Mouse (Mus musculus): ENCODE results near the gene Siah2. TPM values are rescaled to one million over a fixed set of nuclear protein-coding genes. Genes with fewer than 3 reads are reported as not detected.

Siah2 gene
- polyA plus RNA-seq, 1 experiment from 2014 or later: 7.4 TPM

- H3K4me2 ChIP-seq (replicated peaks): no peak overlapping the region
- H3K9me3 ChIP-seq: no peaks in the 10 kb centered on the region
- ATAC-seq (ENCODE audit: insufficient number of reproducible peaks, insufficient read depth, low FRiP score, low TSS enrichment): peak; percentile 56; the same call in 1 of the 2 replicates
- H3K27ac ChIP-seq: no peak overlapping the region
- no peak overlapping the region for H3K4me3 ChIP-seq
- no peaks in the 10 kb centered on the region for H3K4me1 ChIP-seq
- H3K9ac ChIP-seq: no peak overlapping the region
- 61% methylated on average over 17 of the region's 17 CpGs for WGBS
- H3K36me3 ChIP-seq: no peaks in the 10 kb centered on the region
- H3K27me3 ChIP-seq: no peaks in the 10 kb centered on the region
Observed at GRCm38 (mm10) chr3:58655362-58656130, 36.7 kb downstream of the Siah2 start.

GRCm38 (mm10) chr3:58653907-58654306, 38.3 kb downstream of the Siah2 start:
- H3K9ac ChIP-seq: no peak overlapping the region
- H3K4me1 ChIP-seq: no peaks in the 10 kb centered on the region
- no peak overlapping the region for H3K4me3 ChIP-seq
- H3K27ac ChIP-seq: no peak overlapping the region
- H3K4me2 ChIP-seq (replicated peaks): no peak overlapping the region
- no peaks in the 10 kb centered on the region for H3K9me3 ChIP-seq
- 68% methylated on average over 5 of the region's 5 CpGs for WGBS
- no peaks in the 10 kb centered on the region for H3K36me3 ChIP-seq
- no peak for ATAC-seq (ENCODE audit: insufficient number of reproducible peaks, insufficient read depth, low FRiP score, low TSS enrichment)
- H3K27me3 ChIP-seq: no peaks in the 10 kb centered on the region

- H3K27ac ChIP-seq: no peak overlapping the region
- 86% methylated on average over 4 of the region's 4 CpGs for WGBS
- no peaks in the 10 kb centered on the region for H3K27me3 ChIP-seq
- H3K4me2 ChIP-seq (replicated peaks): no peak overlapping the region
- no peak overlapping the region for H3K9ac ChIP-seq
- ATAC-seq (ENCODE audit: insufficient number of reproducible peaks, insufficient read depth, low FRiP score, low TSS enrichment): no peak
- H3K36me3 ChIP-seq: no peaks in the 10 kb centered on the region
- H3K4me3 ChIP-seq: no peak overlapping the region
- H3K9me3 ChIP-seq: no peaks in the 10 kb centered on the region
- H3K4me1 ChIP-seq: no peaks in the 10 kb centered on the region
Observed at GRCm38 (mm10) chr3:58650328-58650727, 41.9 kb downstream of the Siah2 start.

GRCm38 (mm10) chr3:58647179-58647578, 45.0 kb downstream of the Siah2 start:
- ATAC-seq (ENCODE audit: insufficient number of reproducible peaks, insufficient read depth, low FRiP score, low TSS enrichment): no peak
- 78% methylated on average over 2 of the region's 2 CpGs for WGBS
- no peak overlapping the region for H3K9ac ChIP-seq

GRCm38 (mm10) chr3:58646180-58646579, 46.0 kb downstream of the Siah2 start:
- Histone ChIP-seq H3K9me3 (no peaks in the 10 kb centered on the region), H3K27ac (no peak overlapping the region), H3K9ac (no peak overlapping the region), H3K27me3 (no peaks in the 10 kb centered on the region), H3K4me2 (replicated peaks) (no peak overlapping the region), H3K4me1 (no peaks in the 10 kb centered on the region), H3K36me3 (no peaks in the 10 kb centered on the region), H3K4me3 (no peak overlapping the region)
- ATAC-seq (ENCODE audit: insufficient number of reproducible peaks, insufficient read depth, low FRiP score, low TSS enrichment): no peak
- WGBS: 80% methylated on average over 4 of the region's 4 CpGs

More at GRCm38 (mm10) chr3:58647179-58647578, 45.0 kb downstream of the Siah2 start:
- Histone ChIP-seq H3K27me3 (no peaks in the 10 kb centered on the region), H3K27ac (no peak overlapping the region), H3K36me3 (no peaks in the 10 kb centered on the region), H3K4me3 (no peak overlapping the region), H3K4me1 (no peaks in the 10 kb centered on the region), H3K4me2 (replicated peaks) (no peak overlapping the region), H3K9me3 (no peaks in the 10 kb centered on the region)

- peak within 1 kb of the TSS; percentile 93 for H3K4me2 ChIP-seq (replicated peaks)
- H3K27ac ChIP-seq: no peak within 1 kb of the TSS
- H3K27me3 ChIP-seq: no peaks in the 10 kb centered on the region
- H3K36me3 ChIP-seq: no peaks in the 10 kb centered on the region
- no peaks in the 10 kb centered on the region for H3K9me3 ChIP-seq
- WGBS: under 1% methylated on average over 34 of the region's 34 CpGs
- no peaks in the 10 kb centered on the region for H3K4me1 ChIP-seq
- H3K9ac ChIP-seq: peak within 1 kb of the TSS; percentile 53
- peak; percentile 71 for ATAC-seq (ENCODE audit: insufficient number of reproducible peaks, insufficient read depth, low FRiP score, low TSS enrichment)
- peak within 1 kb of the TSS; percentile 49 for H3K4me3 ChIP-seq
Observed at GRCm38 (mm10) chr3:58636406-58637295, 55.5 kb downstream of the Siah2 start, which contains the start of gene Erich6. TSS of gene Erich6 (minus strand) at chr3:58637207.

GRCm38 (mm10) chr3:58631693-58632092, 60.5 kb downstream of the Siah2 start:
- no peaks in the 10 kb centered on the region for H3K9me3 ChIP-seq
- no peak overlapping the region for H3K9ac ChIP-seq
- H3K4me1 ChIP-seq: no peaks in the 10 kb centered on the region
- 85% methylated on average over 2 of the region's 2 CpGs for WGBS
- no peaks in the 10 kb centered on the region for H3K27me3 ChIP-seq
- no peak for ATAC-seq (ENCODE audit: insufficient number of reproducible peaks, insufficient read depth, low FRiP score, low TSS enrichment)
- H3K27ac ChIP-seq: no peak overlapping the region
- H3K36me3 ChIP-seq: no peaks in the 10 kb centered on the region
- H3K4me3 ChIP-seq: no peak overlapping the region
- no peak overlapping the region for H3K4me2 ChIP-seq (replicated peaks)

- Histone ChIP-seq H3K27ac (no peak overlapping the region), H3K9me3 (no peaks in the 10 kb centered on the region), H3K36me3 (no peaks in the 10 kb centered on the region), H3K27me3 (no peaks in the 10 kb centered on the region), H3K4me1 (no peaks in the 10 kb centered on the region), H3K9ac (no peak overlapping the region), H3K4me2 (replicated peaks) (no peak overlapping the region), H3K4me3 (no peak overlapping the region)
- ATAC-seq (ENCODE audit: insufficient number of reproducible peaks, insufficient read depth, low FRiP score, low TSS enrichment): no peak
- WGBS: 80% methylated on average over 4 of the region's 4 CpGs
Observed at GRCm38 (mm10) chr3:58624981-58625380, 67.2 kb downstream of the Siah2 start.

Other genes with a start within 250 kb of the Siah2 start
- 56.4 and 57.4 TPM in 2 replicates for gene Eif2a, start 166.6 kb downstream of the Siah2 start, polyA plus RNA-seq (2016; fragmentation: Nextera tagmentation; extraction: Ambion mirVana)
- 147 and 157 TPM in 2 replicates for gene Serp1, start 166.5 kb downstream of the Siah2 start, polyA plus RNA-seq (2016; fragmentation: Nextera tagmentation; extraction: Ambion mirVana)
- 15.4 and 18.1 TPM in 2 replicates for gene Selenot, start 115.8 kb downstream of the Siah2 start, polyA plus RNA-seq (2016; fragmentation: Nextera tagmentation; extraction: Ambion mirVana)
- gene Erich6, start 55.2 kb downstream of the Siah2 start, polyA plus RNA-seq (2016; fragmentation: Nextera tagmentation; extraction: Ambion mirVana): not detected in 2 replicates
- gene Mindy4b-ps, start 129.9 kb upstream of the Siah2 start, polyA plus RNA-seq (2016; fragmentation: Nextera tagmentation; extraction: Ambion mirVana): 0.29 TPM in 1 of 2 replicates, not detected in the other
- 2.5 and 2.7 TPM in 2 replicates for gene Clrn1, start 192.9 kb upstream of the Siah2 start, polyA plus RNA-seq (2016; fragmentation: Nextera tagmentation; extraction: Ambion mirVana)